Mouse (Mus musculus) frontal cortex, postnatal 25 days (tissue): ENCODE results near the gene Chmp2b.
A peak's percentile ranks its signal among the peaks of the same experiment; 100 is the strongest.

Experiments used
- DNase-seq, 2 experiments: peaks; one replicate each; pipeline ENCODE4 v3.0.0; 2022; ENCODE audit warnings: low spot score in 2 of 2

Chmp2b gene

GRCm38 (mm10) chr16:65526695-65527094 is 35.8 kb downstream of the Chmp2b start:
- DNase-seq, result no peak

- DNase-seq, result no peak
Observed at GRCm38 (mm10) chr16:65526004-65526403, 36.5 kb downstream of the Chmp2b start.

DNA sequence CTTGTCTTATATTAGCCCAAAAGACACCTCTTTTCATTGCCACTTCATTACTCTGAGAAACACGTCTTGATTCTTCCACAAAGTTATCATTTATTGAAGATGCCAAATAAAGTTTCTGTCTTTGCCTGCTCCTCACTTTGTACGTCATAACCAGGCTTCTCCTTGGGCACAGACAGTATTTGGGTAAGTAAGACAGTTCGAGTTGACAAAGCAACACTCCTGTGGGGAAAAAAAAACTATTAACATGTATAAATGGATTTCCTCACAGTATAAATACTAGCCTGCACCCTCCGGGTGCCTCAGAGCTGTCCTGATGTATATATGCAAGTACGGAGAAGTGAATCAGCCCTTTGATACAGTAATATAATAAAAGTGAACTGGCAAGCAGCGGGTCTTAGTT is 42.3 kb downstream of the Chmp2b start, which contains the start of gene Pou1f1:
TSS of gene Pou1f1 (plus strand) at position 301 of the 400 bp plus-strand sequence.
- DNase-seq, result no peak

GRCm38 (mm10) chr16:65514223-65514622 is 48.3 kb downstream of the Chmp2b start:
- no peak for DNase-seq

GRCm38 (mm10) chr16:65497049-65497448 is 65.5 kb downstream of the Chmp2b start:
- DNase-seq, result peak in 1 of 2 experiments; percentile 9

GRCm38 (mm10) chr16:65496030-65496429 is 66.5 kb downstream of the Chmp2b start:
- no peak for DNase-seq
